Mouse (Mus musculus): ENCODE measurements around the gene Cmah. TPM values are rescaled to one million over a fixed set of nuclear protein-coding genes. Genes with fewer than 3 reads are reported as not detected.

The Cmah gene
- total and polyA plus RNA-seq, 3 experiments, result 0.18 to 4.2 (median 3.0) TPM

- DNase-seq, result peak; percentile 24
Observed at GRCm38 (mm10) chr13:24484811-24485210, 157.6 kb downstream of the Cmah start.

DNA sequence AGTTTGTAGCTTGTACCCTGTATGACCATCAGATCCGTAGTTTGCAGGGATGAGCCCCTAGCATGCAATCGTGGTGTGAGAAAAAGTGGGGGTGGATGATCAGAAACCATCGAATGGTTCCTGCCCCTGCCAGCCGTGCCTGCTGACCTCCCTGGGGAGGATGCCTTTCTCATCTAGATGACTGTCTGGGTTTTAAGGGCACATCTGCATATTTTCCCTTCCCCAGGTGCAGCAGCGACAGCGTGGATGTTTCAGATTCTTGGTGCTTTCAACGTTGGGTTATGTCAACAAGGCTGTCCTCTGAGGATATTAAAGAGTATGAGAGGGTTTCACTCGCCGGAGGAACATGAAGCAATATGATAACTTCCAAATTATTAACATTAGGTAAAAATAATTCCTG is 158.8 kb downstream of the Cmah start:
- no peak for DNase-seq

DNA sequence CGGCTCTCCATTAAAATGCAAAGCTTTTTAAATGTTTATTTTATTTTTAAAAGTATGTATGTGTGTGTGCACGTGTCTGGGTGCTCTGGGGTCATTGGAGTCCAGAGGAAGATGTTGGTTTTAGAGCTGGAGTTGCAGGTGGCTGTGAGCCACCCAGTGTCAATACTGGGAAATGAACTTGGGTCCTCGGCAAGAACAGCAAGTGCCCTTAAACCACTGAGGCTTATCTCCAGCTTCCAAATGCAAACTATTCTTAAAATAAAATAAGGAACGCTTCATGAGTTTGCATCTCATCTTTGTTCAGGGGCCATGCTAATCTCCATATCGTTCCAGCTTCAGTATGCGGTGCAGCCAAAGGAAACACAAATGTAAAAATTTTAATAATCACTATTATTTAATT is 159.2 kb downstream of the Cmah start:
- no peak for DNase-seq

GRCm38 (mm10) chr13:24487061-24487460 is 159.9 kb downstream of the Cmah start:
- no peak for DNase-seq

DNA sequence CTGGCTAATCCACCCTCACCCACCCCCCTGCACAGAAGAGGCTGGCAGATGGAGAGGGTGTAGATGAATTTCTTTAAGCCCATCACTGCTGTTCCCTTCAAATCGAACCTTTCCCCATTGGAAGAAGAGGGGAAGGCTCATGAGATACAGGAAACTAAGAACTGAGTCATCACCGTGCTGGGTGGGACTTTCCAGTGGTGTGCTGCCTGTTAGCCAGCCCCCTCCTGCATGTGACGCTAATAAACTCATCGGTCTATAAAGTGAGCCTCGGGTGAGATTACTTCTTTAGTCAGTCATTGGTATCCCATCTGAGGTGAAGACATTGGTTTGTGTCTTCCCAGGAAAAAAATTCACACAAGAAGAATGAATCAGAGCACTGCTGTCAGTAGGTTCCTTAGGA is 160.3 kb downstream of the Cmah start:
- DNase-seq, result no peak

GRCm38 (mm10) chr13:24488526-24489070 is 161.4 kb downstream of the Cmah start:
- peak; percentile 29 for DNase-seq

DNA sequence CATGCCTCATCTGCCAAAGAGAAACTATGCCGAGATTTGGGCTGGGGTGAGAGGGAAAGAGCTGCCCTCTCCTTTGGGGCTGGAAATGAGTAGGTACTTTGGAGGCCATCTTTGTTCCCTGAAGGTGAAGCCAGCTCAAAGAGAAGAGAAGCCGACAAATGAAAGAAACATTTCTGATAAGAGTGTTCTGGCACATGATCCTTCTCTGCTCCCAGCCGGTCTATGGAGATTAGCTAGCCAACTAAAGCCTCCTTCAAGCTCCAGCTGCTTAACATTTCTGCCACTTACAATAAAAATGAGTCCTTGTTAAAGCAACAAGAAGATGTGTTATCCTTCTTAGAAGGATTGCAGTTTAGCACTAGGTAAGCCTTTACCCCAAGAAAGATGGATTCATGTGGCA is 162.3 kb downstream of the Cmah start:
- no peak for DNase-seq

DNA sequence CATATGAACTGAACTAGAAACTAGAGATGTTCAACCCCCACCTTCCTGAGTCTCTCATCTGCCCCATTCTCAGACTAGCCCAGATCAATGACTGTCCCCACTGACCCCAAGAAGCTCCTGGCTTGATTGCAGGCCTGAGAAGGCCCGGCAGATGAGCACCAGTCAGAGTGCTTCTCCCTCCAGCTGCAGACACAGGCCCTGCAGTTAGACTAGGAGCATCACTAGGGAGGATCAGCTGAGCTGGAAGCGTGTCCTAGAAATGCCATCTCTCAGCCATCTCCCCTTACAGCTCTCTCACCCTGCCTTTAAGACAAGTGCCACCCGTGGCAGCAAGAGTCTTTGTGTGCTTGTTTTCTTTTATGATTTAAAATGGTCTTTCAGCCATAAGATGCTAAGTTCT is 162.8 kb downstream of the Cmah start:
- no peak for DNase-seq

- no peak for DNase-seq
Observed at GRCm38 (mm10) chr13:24491101-24491500, 163.9 kb downstream of the Cmah start.

DNA sequence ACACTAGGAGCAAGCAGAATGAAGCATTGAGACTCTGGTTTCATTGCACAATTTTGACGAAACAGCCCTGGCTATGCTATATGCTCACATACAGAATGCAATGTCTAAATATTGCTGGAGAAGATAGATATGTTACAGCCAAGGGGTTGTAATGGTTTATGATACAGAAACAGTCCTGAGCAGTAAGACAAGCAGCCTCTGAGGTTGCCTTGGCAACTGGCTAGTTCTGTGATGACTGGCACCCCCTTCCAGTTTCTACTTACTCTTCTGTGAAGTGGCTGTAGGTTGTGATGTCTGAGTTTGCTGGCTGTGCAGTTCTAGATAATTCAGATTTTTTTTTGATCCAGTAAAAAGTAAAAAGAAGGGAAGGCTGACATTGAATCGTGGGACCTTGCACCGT is 166.6 kb downstream of the Cmah start:
- no peak for DNase-seq

DNA sequence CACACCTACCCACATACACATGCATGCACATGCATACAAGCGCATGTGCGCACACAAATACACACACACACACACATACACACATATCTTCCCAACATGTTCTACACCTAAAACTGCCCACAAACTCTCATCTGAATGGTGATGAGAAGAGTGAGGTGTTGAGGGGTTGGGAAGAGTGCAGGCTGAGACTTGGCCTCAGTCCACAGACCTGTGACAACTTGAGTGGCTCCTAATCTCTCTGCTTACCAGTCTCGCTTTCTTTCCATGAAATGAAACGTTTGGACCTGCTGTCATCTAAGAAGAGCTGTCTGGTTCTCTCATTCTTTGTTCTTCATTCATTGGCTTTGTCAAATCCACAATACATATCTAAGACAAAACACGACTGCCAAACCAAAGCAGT is 169.1 kb downstream of the Cmah start:
- no peak for DNase-seq

DNA sequence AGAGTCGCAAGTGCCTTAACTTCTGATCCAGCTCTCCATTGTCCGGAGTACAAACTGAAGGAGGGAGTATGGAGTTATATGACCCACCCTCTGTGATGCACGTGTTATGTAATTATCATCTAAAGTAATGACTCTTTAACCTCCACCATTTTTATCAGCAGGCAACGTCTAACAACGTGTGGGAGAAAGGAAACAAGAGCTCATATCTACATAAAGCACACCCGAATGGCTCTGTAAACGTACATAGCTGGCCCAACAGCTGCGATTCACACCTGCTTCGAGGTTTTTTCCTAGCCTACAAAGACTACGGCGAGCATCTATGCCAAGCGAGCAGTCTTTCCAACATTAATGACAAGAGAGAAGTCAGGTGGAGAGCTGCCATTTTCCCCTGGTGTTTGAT is 169.8 kb downstream of the Cmah start:
- no peak for DNase-seq

DNA sequence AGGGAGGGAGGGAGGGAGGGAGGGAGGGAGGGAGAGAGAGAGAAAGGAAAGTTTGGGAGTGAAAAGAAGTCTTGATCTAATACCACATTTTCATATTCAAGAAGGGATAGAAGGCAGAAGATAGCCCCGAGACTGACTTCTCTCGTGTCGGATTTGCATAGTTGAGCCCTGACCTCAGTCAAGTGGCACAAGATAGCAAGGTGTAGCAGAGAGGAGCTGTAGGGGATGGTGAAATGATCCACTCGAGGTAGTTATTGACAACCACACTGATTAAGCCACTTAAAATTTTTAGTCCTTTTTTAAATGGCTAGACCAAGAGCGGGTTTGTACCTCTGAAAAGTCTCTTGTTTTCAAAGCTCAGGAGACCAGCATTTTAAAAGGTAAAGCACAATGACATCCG is 171.1 kb downstream of the Cmah start:
- DNase-seq, result no peak

DNA sequence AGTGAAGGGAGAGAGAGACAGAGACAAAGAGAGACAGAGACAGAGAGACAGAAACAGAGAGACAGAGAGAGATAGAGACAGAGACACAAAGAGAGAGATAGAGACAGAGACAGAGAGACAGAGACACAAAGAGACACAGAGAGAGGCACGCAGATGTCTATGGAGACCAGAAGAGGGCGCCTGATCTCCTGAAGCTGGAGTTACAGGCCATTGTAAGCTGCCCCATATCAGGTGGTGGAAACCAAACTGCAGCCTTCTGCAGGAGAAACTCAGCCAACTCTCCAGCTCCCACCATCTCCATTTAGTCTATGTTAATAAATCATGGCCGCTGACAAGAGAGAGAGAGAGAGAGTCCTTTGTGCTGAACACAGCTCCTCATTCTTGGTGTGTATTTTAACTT is 172.3 kb downstream of the Cmah start:
- peak; percentile 16 for DNase-seq

- DNase-seq, result no peak
Observed at GRCm38 (mm10) chr13:24501179-24501905, 174.1 kb downstream of the Cmah start.

GRCm38 (mm10) chr13:24501919-24502318 is 174.7 kb downstream of the Cmah start:
- DNase-seq, result no peak

GRCm38 (mm10) chr13:24505812-24506211 is 178.6 kb downstream of the Cmah start:
- no peak for DNase-seq

- no peak for DNase-seq
Observed at GRCm38 (mm10) chr13:24507156-24507555, 180.0 kb downstream of the Cmah start.

DNA sequence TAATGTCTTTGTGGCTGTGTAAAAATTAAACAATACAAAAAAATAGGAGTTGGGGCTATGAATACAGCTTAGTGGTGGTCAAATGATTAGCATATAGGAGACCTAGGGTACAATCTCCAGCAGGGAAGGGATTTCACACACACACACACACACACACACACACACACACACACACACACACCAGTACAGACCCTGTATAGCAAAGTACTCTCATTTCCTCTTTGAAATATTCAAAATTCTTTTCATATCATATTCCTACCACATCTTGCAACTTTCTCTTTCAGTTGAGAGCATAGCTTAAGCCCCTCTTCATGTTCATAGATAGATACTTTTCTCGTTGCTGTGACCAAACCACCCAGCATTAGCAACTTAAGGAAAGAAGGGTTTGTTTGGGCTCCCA is 181.7 kb downstream of the Cmah start:
- no peak for DNase-seq

DNA sequence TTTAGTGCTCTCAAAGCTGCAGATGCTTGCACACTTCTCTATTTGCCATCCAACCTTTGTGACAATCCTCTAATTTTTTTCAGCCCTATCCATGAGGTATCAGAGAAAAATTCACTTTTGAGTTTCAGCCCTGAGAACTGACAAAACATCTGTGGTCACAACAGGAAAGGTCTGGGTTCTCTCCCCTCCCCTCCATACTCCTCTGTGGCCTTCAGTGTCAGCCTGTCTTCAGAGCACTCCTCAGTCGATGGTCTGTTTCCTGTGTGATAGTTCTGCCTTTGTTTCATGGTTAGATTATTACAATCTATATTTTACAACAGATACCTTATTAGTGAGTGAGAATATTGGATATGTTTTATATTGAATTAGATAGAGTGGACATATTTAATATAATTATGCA is 184.2 kb downstream of the Cmah start:
- DNase-seq, result no peak

DNA sequence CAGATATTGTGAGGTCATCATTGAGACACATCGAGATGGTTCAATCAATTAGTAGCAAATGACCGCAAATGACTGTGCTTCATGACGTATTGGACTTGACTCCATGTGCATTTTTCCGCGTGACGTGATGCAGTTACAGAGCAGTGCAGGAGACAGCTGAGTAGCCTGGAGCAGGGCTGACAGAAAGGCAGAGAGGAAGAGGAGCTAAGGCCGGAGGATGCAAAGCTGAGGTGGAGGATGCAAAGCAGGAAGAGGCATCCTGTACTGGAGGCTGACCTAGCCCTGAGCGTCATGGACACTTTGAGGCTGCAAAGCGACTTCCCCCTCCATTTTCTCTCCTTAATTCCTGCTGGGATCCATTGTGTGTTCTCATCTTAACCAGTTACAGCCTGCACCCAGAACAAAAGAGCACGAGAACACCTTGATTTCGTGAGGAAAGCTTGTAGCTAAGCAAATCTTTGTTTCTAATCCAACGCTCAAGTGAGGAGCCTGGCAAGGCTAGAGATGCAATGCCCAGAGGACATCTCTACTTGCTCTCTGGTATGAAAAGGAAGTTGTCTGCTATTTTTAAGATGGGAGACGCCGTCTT is 184.8 kb downstream of the Cmah start:
- no peak for DNase-seq

GRCm38 (mm10) chr13:24513717-24514116 is 186.5 kb downstream of the Cmah start:
- no peak for DNase-seq

DNA sequence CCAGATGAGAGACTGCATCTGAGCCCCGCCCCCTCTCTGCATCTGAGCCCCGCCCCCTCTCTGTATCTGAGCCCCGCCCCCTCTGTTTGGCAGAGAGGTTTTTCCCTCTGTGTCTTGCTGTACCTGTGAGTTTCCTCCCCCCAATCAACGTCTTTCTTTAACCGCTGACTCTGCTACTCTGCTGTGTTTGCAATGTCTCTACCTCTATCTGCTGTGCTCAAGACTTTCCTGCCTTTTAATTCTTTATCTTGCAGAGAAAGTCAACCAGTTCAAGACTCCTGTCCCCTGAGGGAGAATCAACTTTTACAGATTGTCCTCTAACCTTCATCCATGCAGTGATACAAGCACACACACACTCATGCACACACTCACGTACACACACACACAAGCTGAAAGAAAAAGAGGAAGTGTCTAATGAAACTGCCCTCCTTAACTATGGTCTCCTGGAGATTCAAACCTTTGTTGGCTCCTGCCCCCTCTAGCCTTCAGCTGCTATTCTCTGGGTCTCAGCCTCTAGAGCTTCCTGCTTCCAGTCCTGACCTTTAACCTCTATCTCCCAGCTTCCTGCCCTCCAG is 188.0 kb downstream of the Cmah start:
- no peak for DNase-seq

DNA sequence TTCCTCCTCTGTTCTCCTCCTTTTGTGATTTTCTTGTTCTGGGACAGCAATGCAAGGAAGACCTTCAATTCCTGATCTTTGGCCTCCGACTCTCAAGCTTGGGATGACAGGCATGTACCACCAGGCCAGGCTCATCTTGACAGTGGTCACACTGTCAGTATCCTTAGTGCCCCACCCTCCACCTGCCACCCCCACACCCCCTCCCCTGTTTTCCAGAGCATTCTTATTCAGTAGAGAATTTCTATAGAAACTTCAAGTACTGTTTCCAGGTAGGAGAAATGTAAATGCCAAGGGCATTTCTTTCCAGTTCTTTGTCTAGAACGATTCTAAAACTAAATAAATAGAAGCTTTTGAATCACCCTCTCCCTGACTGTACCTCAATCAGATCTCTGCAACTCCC is 190.6 kb downstream of the Cmah start:
- no peak for DNase-seq
